Mouse (Mus musculus) G1E (cell line): ENCODE data around the gene Vps4a.

Source experiments
- CTCF ChIP-seq: IDR thresholded peaks from 2 replicates; pipeline ENCODE4 v1.5.1; 2012; ENCODE audit warnings: low read depth, low read length, inconsistent platforms, mixed read lengths
- TAL1 ChIP-seq: conservative IDR thresholded peaks from 2 replicates; pipeline ENCODE4 v1.6.1; 2012; ENCODE audit warnings: low read depth, low read length, inconsistent platforms, mixed read lengths

- TF ChIP-seq TAL1 (no peak), CTCF (no peak)
Measured at GRCm38 (mm10) chr8:107073706-107074105, 42.7 kb downstream of the Vps4a start.
